In the genomic region with DNA sequence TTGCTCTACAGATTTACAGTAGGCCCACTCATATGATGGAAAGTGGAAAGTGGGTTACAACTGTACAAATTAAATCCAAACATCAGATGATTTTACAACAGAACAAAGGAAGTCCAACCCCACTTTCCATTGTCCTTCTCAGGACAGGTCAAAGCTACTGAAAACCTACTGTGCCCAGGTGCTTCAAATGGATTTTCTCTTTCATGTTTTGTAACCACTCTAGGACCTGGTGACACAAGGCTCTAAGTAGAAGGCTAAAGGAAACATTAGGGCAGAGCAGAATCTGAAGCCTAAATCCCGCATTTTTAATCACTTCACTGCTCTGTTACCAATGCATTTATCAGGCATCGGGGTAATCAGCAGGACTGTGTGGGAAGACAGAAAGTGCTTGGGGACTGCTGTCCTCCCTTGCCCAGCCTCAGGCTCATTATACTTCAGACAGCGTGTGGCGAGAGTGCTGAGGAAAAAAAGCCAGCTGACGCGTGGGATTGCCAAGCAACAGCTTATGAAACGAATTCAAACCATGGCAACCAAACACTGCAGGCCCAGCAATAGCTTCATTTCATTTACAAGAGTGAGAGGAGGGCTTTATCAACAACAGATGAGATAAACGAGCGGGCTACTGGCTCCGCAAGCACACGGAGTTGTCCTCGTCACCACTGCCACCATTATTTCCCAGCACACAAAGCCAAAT, we compare ENCODE assay signal across 8 mouse cellular contexts. TPM values are rescaled to one million over a fixed set of nuclear protein-coding genes. Genes with fewer than 3 reads are reported as not detected.
A peak's percentile ranks its signal among the peaks of the same experiment; 100 is the strongest.
DNase-seq lines count a peak whose midpoint lies in the region.

No protein-coding gene starts in this region.

- DNase-seq in ovary, adult 18-20 months (ENCODE audit: low spot score): peak; percentile 14
- no peak for DNase-seq in ovary, postnatal 14 days (ENCODE audit: low spot score)
- peak; percentile 19 for DNase-seq in heart, adult 8-10 months (ENCODE audit: low spot score)
- DNase-seq in layer of hippocampus, adult 8-10 months (ENCODE audit: low spot score in 2 of 2): peak; percentile 82 to 89
- peak; percentile 63 for DNase-seq in lung, postnatal 25 days (ENCODE audit: low spot score)
- peak; percentile 36 for DNase-seq in skeletal muscle tissue, adult 2 months (ENCODE audit: low read depth, low spot score)
- no peak for DNase-seq in spleen, adult 12 weeks (ENCODE audit: low spot score)
- no peak for DNase-seq in B cell, adult 2 months

RNA-seq across cellular contexts. Expression of a gene that starts 40.7 kb away (rescaled TPM):
- total RNA-seq in heart, adult 8-10 months (2022): under 1 TPM; 0.34 to 0.63 (median 0.63) TPM
- total RNA-seq in layer of hippocampus, adult 8-10 months (2022): 10 to 100 TPM; 13.6 to 15.9 (median 15.4) TPM

Comparison
In these comparisons a context has a peak if more than half of its experiments do, and no peak if none do; other contexts are left out.
1. DNase-seq: peak in ovary, adult 18-20 months (single experiment), heart, adult 8-10 months (single experiment), layer of hippocampus, adult 8-10 months (2 of 2), lung, postnatal 25 days (single experiment) and skeletal muscle tissue, adult 2 months (single experiment); none in ovary, postnatal 14 days (single experiment), spleen, adult 12 weeks (single experiment) and B cell, adult 2 months (0 of 2).
2. RNA of a gene that starts 40.7 kb away (total RNA-seq): 13.6 to 15.9 TPM in layer of hippocampus, adult 8-10 months; 0.34 to 0.63 TPM in heart, adult 8-10 months; every median in the first group is over 4 times any median in the second.